Mouse (Mus musculus) heart, postnatal 25 days (tissue): Measurements from ENCODE around the gene Olfr332. TPM values are rescaled to one million over a fixed set of nuclear protein-coding genes. Genes with fewer than 3 reads are reported as not detected.
"Not testable (repeated sequence)": the region's sequence is repeated elsewhere in the genome, so short reads cannot be mapped to it uniquely, and the experiment has no call there.

Experiments used
- DNase-seq: peaks from one replicate; pipeline ENCODE4 v3.0.0; 2022; ENCODE audit warnings: low spot score
- intact Hi-C: fragments of 180-260 bp; cut with DNase I; formaldehyde crosslinking; loops from one replicate; pipeline ENCODE4 v1.15.1; 2025
- total RNA-seq, 2 experiments: library from RNA; stranded (reverse); gene quantifications; 2 replicates each; pipeline ENCODE4 v1.2.3; 2021

Gene Olfr332
- total RNA-seq = not detected

- no peak for DNase-seq
- intact Hi-C loops = no loop called here
These were observed at the start of gene Olfr332 for GRCm38 (mm10) chr11:58492455-58492854. TSS of gene Olfr332 (minus strand) at chr11:58492555.

- DNase-seq, intact Hi-C loops: not testable (repeated sequence)
These were observed 42.4 kb upstream of the Olfr332 start, which contains the start of gene Olfr330 for GRCm38 (mm10) chr11:58534736-58535135. TSS of gene Olfr330 (minus strand) at chr11:58534836.

- intact Hi-C loops = not testable (repeated sequence)
- peak; percentile 20 for DNase-seq
These were observed 27.4 kb upstream of the Olfr332 start for GRCm38 (mm10) chr11:58519756-58520155.

GRCm38 (mm10) chr11:58518916-58519315, 26.6 kb upstream of the Olfr332 start:
- peak; percentile 57 for DNase-seq
- intact Hi-C loops = not testable (repeated sequence)

- DNase-seq, intact Hi-C loops: not testable (repeated sequence)
These were observed 16.7 kb upstream of the Olfr332 start for GRCm38 (mm10) chr11:58509058-58509457.

GRCm38 (mm10) chr11:58502472-58502871, 10.1 kb upstream of the Olfr332 start, which contains the start of gene Olfr331:
TSS of gene Olfr331 (minus strand) at chr11:58502572.
- intact Hi-C loops = loop anchor here (5.0 kb wide), 2 partner anchors 135 to 200 kb away; no protein-coding TSS in a partner anchor
- not testable (repeated sequence) for DNase-seq

GRCm38 (mm10) chr11:58499290-58499689, 6.9 kb upstream of the Olfr332 start:
- intact Hi-C loops = no loop called here
- no peak for DNase-seq

GRCm38 (mm10) chr11:58498761-58499160, 6.4 kb upstream of the Olfr332 start:
- intact Hi-C loops = no loop called here
- DNase-seq = peak; percentile 7

GRCm38 (mm10) chr11:58462170-58462569, 30.2 kb downstream of the Olfr332 start, which contains the start of gene Olfr30:
TSS of gene Olfr30 (minus strand) at chr11:58462270.
- DNase-seq = no peak
- intact Hi-C loops = no loop called here

GRCm38 (mm10) chr11:58453592-58453991, 38.8 kb downstream of the Olfr332 start:
- DNase-seq = no peak
- intact Hi-C loops = no loop called here

- intact Hi-C loops = no loop called here
- no peak for DNase-seq
These were observed 39.6 kb downstream of the Olfr332 start, which contains the start of gene Lypd9 for GRCm38 (mm10) chr11:58452759-58453158. TSS of gene Lypd9 (minus strand) at chr11:58452923.

Other genes with a start within 250 kb of the Olfr332 start
- not detected for gene 4930438A08Rik, start 217.8 kb downstream of the Olfr332 start, total RNA-seq
- 1 to 10 TPM; 3.7 to 4.1 TPM for gene Zfp692, start 185.5 kb downstream of the Olfr332 start, total RNA-seq
- gene Zfp672, start 162.2 kb downstream of the Olfr332 start, total RNA-seq = 10 to 100 TPM; 42.9 to 43.5 TPM
- 10 to 100 TPM; 33.7 to 35.1 TPM for gene Sh3bp5l, start 161.8 kb downstream of the Olfr332 start, total RNA-seq
- gene Lypd8, start 113.5 kb downstream of the Olfr332 start, total RNA-seq = under 1 TPM in 1 of 2 experiments, not detected in 1; 0.31 TPM
- gene 1810065E05Rik, start 71.4 kb downstream of the Olfr332 start, total RNA-seq = not detected
- gene Gm12253, start 60.0 kb downstream of the Olfr332 start, total RNA-seq = not detected
- not detected for gene Lypd9, start 39.6 kb downstream of the Olfr332 start, total RNA-seq
- not detected for gene Olfr30, start 30.3 kb downstream of the Olfr332 start, total RNA-seq
- not detected for gene Olfr331, start 10.0 kb upstream of the Olfr332 start, total RNA-seq
- not detected for gene Olfr330, start 42.3 kb upstream of the Olfr332 start, total RNA-seq
- not detected for gene Olfr329-ps, start 53.9 kb upstream of the Olfr332 start, total RNA-seq
- gene Olfr328, start 63.1 kb upstream of the Olfr332 start, total RNA-seq = not detected
- gene Olfr224, start 78.0 kb upstream of the Olfr332 start, total RNA-seq = not detected
- not detected for gene Olfr325, start 85.2 kb upstream of the Olfr332 start, total RNA-seq
- gene Olfr324, start 102.6 kb upstream of the Olfr332 start, total RNA-seq = not detected
- 10 to 100 TPM in 1 of 2 experiments, 1 to 10 TPM in 1; 8.1 to 18.7 TPM for gene 2210407C18Rik, start 123.5 kb upstream of the Olfr332 start, total RNA-seq
- not detected for gene Olfr323, start 137.9 kb upstream of the Olfr332 start, total RNA-seq
- under 1 TPM in 1 of 2 experiments, not detected in 1; 0.10 TPM for gene Trim58, start 147.9 kb upstream of the Olfr332 start, total RNA-seq
- gene Olfr322, start 166.2 kb upstream of the Olfr332 start, total RNA-seq = not detected
- not detected for gene Olfr320, start 188.5 kb upstream of the Olfr332 start, total RNA-seq
- not detected for gene Olfr319, start 206.6 kb upstream of the Olfr332 start, total RNA-seq
- gene Olfr318, start 231.5 kb upstream of the Olfr332 start, total RNA-seq = not detected
- gene Olfr317, start 246.7 kb upstream of the Olfr332 start, total RNA-seq = not detected